Mouse (Mus musculus): ENCODE data around the gene Fgf9. TPM values are rescaled to one million over a fixed set of nuclear protein-coding genes. Genes with fewer than 3 reads are reported as not detected.

Gene Fgf9
- polyA plus RNA-seq (2012; rRNA removed) = 0.10 and 0.21 TPM in 2 replicates

GRCm38 (mm10) chr14:58070481-58071119 lies at the start of gene Fgf9:
Gene Fgf9, plus strand, starts transcription at chr14:58070547.

Other genes with a start within 250 kb of the Fgf9 start
- 0.30 and 0.31 TPM in 2 replicates for gene Ska3, start 244.4 kb upstream of the Fgf9 start, polyA plus RNA-seq (2012; rRNA removed)
- gene Mrpl57, start 244.3 kb upstream of the Fgf9 start, polyA plus RNA-seq (2012; rRNA removed) = 41.3 and 49.2 TPM in 2 replicates
- 0.99 and 1.7 TPM in 2 replicates for gene Zdhhc20, start 180.3 kb upstream of the Fgf9 start, polyA plus RNA-seq (2012; rRNA removed)
- gene Micu2, start 71.3 kb upstream of the Fgf9 start, polyA plus RNA-seq (2012; rRNA removed) = 5.9 and 8.1 TPM in 2 replicates